Mouse (Mus musculus) heart, adult 18-20 months (tissue): ENCODE measurements at regions not wholly inside any gene's neighbourhood (a gene's known extent, or its start where the extent isn't known, plus 50 kb on each side); places are given as distances from the start of the nearest gene placed in this dataset.
"Not testable (repeated sequence)": the region's sequence is repeated elsewhere in the genome, so short reads cannot be mapped to it uniquely, and the experiment has no call there.

Source experiments
- DNase-seq, 2 experiments: peaks; one replicate each; pipeline ENCODE4 v3.0.0; 2021 to 2022; ENCODE audit warnings: mixed read lengths in 1 of 2

DNA sequence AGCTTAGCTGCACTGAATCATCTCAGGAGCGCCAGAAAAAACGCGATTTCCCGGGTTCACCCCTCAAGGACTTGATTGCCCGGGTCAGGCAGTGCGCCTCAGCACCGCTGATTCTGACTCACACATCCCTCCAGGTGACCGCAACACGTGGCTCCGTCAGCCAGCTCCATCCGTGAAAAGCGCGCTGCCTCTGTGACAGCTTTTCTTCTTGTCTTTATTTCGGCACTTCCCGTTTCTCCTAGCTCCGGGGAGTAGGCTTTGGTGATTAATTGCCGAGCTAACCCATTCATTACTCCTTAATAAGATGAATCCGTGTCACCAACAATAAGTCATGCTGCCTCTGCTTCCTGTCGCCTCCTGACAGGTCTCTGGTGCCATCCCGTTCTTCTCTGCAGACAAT lies 108.6 kb downstream of the Katnal1 start:
- DNase-seq = no peak

DNA sequence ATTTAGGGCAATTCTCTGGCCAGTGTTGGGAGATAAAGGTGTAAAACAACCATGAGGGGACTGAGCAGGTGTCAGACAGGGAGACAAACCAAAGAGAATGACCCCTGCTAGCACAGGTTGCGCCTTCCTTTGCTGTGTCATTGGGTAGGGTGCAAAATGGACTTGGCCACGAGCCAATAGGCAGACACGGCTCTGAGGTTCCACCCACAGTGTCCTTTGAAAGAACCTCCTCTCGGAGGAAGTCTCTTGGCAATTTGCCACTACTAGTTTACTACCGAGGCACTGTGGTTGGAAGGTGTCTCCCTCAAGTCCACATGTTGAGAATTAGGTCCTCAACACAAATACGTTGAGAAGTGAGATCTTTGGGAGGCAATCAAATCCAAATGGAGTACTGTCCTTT lies 109.7 kb downstream of the Katnal1 start:
- DNase-seq = peak in 1 of 2 experiments; percentile 8

DNA sequence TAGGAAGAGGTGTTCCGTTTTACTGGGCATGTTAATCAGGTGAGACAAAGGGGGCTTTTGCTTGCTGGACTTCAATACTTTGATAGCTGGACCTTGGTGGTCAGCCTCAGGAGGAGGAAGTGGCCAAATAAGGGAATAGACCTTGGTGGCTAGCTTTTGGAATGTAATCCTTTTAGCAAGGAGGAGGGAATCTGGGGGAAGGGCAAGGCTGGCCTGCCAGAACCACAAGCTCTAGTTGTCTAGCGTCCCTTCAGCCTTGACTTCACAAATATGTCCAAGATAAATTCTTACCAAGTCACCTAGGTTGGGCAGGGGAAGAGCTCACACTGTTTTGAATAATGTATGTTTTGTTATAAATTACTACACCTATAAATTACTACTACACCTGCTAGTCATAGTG lies 110.4 kb downstream of the Katnal1 start:
- DNase-seq = no peak

DNA sequence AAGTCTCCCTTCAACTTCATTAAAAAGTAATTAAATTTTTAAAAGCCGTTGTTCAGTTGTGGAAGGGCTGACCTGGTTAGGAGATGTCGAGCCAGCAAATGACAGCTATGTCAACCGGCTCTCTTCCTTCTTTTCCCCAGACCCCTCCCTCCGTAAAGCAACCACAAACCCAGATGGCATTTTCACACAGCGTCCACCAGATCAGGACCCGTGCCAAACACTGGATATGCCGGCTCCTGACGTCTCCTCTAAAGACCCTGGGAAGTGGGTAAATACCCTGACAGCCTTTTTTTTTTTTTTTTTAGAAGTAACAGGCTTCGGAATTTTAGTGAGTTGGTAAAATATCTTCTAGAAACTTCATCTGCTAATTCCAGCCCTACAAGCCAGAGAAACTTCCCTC lies 116.3 kb downstream of the Katnal1 start:
- DNase-seq = no peak

DNA sequence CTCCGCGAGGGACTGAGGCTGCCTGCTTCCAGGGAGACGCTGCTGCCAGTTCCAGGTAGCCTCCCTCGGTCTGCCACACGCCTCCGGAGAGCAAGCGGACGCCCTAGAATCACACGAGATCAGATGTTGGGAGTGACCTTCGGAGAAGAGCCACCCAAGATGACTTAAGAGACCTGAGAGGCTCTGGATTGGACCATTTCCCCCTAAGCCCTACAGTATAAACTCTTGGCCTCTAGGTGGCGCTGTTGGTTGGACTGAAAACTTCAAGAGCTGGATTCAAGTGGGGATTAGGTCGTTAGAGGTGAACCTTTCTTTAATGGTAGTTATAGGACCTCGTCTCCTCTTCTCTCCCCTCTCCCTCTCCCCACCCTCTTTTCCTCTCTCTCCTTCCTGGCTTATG lies 117.1 kb downstream of the Katnal1 start:
- DNase-seq = peak; percentile 56 to 86

DNA sequence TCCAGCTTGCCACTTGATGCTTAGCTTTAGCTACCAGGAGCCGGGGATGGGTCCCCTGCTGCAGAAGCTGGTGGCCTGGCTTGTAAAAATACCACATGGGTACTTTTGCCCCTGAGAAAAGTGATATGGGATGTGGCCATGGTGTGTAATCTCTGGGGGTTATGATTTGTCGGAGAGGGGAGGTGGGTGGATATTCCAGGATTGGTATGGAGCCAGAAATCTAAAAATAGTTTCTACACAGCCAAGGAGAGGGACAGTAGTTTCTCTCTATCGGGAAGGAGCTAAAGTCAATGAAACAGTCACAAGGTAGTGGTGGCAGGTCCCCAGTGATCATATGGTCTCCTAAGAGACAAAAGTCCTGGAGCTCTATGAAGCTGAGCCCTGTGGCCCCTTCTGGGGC lies 119.6 kb downstream of the Katnal1 start:
- no peak for DNase-seq

DNA sequence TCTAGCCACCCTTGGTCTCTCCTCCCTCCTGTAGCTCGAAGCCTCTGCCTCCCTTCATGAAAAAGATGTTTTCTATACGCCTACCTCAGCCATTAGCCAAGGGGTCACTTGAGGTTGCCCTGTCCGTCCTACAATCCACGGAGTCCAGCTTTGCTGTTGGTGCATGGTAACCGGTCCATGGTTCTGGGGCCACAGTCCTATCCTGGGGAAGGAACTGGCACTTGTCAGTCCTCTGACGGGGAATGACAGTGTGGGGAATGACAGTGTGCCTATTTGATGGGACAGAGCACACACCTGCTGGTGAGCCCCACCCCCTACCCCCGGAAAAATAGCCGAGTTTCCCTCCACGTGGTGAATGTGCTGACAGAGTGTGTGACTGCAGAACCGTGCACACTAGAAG lies 120.1 kb downstream of the Katnal1 start:
- DNase-seq = no peak

DNA sequence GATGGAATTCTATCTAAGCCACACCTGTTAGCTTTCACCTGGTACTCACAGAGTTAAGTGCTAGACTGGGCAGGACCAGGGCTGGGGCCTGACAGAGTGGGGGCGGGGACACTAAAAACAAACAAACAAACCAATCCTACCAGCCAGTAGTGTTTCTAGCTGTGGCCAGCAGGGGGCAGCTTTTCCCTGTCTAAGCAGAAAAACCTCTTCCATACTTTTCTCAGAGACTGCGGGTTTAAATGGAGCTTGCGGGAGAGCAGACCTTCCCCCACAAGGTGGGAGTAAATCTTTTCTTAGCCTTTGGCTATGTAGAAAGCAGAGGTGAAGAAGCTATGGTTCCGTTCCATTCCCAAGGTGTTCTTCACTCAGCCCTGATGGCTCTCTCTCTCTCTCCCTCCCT lies 120.7 kb downstream of the Katnal1 start:
- peak; percentile 33 to 66 for DNase-seq

DNA sequence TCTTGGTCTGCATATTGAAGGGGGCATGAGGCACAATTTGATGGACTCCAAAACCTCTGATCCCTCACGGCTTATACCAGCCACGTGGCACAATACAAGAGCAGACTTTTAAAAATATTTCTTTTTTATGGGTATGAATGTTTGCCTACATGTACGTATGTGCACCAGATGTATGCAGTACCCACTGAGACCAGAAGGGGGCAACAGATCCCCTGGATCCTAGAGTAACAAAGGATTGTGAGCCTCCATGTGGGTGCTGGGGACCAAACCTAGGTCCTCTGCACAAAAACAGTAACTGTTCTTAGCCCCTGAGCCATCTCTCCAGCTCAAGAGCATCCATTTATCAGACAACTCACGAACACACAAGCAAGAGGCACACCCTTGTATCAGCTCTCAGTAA lies 121.5 kb downstream of the Katnal1 start:
- DNase-seq = no peak

DNA sequence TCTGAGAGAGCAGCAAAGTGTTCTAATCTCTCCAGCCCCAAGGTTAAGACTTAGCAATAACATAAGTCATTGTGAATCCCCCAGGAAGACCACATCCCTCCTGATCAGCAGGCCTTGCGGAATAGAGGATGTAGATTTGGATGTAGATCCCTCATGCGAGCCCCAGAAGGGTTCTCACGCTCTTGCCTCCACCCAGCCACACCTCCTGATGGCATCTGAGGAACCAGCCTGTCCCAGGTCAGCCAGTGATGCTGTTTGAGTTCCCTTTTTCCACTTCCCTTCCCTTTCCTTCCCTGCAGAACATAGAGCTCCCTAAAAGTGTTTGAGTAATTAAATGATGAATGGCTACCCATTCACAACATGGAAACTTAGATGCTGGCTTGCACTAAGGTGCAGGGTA lies 124.1 kb downstream of the Katnal1 start:
- no peak for DNase-seq

DNA sequence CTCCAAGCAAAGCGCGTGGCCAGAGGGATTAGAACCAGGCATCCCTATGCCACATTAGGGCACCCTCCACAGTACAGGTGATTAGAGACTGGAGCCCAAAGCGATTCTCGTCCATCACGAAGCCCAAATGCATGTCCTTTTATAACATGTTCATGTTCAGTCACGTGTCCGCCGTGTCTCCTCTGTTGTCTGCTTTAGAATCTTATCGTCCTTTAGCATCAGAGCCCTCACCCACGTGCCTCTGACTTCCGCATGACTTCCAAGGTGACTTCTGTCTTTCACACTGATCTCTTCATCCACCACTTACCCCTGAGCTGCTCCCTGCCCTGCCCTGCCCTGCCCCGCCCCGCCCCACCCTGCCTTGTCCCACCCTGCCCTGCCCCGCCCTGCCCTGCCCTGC lies 125.3 kb downstream of the Katnal1 start:
- DNase-seq = no peak

DNA sequence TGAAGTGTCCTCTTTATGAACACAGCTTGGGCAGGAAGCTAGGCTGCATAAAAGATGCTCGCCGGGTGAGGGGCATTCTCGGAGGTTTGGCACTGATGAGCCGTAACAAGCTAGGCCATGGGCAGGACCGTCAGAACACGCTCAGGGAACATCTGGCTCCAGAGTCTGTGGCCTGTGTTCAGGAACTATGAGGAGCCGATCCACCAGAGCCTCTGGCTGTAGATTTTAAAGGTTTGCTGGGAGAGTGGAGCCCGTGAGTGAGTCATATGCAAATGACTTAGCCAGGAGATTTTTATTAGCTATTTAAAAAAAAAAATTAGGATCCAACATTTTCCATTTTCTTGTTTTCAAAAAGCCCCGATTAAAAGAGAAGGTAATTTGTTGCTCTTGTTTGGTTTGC lies 126.4 kb downstream of the Katnal1 start:
- DNase-seq = no peak

DNA sequence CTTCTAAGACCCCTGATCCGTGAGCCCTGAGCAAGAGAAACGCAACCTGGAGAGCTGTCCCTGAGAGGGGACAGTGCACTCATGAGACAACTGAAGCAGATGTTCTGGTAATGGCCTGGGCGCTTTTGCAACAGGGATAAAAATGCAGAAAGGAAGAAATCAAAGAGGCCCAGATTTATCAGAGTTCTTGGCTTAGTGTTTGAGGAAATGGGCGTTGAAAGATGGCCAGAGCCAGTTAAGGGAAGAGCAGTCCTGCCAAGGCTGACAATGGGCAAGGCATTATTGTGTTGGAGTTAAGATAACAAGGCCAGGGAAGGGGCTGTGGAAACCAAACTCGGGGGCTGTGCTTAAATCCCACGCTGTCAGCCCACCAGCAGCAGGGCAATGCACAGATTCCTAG lies 130.6 kb downstream of the Katnal1 start:
- no peak for DNase-seq

DNA sequence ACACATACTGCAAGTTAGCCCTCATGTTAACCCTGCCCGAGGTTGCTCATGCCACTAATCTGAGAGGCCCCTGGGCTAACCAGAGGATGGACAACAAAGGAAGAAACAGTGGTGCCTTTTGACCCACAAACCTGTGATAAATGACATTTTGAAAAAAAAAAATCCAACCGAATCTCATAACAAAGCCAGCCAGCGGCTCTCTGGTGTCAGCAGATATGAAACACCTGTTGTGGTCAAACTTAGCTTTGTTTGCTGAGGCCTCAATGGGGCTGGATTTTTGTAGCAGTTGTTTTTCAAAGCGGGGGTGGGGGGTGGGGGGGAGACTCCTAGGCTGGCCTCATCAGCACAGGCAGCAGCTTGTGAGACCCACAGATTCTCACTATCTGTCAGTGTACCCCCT lies 133.0 kb downstream of the Katnal1 start:
- no peak for DNase-seq

DNA sequence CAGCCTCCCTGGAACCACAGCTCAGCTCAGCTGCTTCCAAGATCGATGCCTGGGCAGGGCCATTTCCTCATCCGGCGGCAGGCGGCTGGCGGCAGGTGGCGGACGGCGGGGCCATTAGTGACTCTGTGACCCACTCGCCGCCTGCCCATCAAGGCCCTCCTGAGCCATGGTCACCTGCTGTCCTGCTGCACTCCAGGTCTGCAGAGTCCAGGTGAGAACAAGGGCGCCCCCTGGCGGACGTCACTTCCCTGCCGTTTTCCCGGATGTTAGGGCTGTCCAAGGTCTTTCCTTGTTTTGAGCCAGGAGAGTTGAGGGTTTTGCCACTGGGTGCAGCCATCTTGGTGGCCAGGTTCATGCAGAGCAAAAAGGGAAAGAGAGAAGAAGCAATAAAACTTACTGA lies 134.7 kb downstream of the Katnal1 start:
- DNase-seq = peak; percentile 42 to 78

DNA sequence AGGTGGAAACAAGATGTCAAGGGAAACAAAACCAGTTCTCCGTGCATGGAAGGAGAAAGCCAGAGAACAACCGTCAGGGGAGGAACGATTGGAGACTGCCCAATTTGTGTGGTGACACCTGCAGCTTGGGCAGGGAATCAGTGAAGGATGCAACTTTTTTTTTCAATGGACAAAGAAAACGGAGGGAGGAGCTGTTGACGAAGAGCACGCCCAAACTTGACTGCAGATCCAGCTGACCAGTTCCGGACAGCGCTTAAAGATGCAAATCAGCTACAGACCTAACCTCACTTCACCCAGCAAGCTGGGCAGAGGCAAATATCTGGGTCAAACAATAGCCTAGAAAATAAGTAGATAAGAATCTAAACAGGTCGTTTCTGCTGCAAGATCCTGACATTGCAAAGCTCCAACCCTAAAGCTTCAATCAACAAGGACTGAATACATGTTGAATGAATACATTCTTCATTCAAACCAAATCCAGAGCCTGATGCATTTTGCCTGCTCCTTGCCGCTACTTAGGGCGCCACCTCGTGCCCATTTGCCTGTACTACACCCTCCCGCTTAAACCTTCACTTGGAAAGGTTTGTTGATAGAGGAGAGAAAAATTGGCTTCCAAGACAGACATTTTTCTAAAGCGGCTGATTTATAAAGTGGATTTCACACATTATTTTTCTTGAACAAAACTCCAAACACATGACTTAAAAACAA lies 136.2 kb downstream of the Katnal1 start:
- peak; percentile 70 to 93 for DNase-seq

DNA sequence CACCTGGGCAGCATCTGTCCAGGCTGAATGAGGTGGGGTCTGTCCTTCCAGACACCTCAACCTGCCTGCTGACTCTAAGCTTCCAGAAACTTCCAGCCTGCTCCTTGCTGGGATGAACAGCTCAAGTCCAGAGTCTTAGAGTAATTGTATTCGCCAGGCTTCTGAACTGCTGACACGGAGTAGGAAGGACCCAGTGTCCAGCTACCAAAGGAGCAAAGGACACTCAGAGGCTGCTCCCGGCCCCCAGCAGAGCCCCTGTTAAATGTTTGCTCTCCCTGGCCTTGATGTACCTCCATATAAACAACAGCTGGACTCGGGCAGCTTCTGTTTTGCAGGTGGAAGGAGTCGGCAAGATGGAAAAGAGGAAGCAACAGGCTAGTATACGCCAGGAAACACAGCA lies 137.5 kb downstream of the Katnal1 start:
- DNase-seq = no peak

DNA sequence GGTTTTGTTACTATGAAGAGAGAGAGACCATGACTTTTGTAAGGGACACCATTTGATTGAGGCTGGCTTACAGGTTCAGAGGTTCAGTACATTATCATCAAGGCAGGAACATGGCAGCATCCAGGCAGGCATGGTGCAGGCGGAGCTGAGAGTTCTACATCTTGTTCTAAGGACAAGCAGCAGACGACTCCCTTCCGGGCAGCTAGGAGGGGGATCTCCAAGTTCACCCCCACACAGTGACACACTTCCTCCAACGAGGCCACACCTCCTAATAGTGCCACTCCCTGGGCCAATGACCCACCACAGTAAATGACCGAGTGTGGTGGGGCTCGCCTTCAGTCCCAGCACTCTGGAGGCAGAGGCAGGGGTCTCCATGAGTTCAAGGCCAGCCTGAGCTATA lies 138.8 kb downstream of the Katnal1 start:
- not testable (repeated sequence) for DNase-seq

DNA sequence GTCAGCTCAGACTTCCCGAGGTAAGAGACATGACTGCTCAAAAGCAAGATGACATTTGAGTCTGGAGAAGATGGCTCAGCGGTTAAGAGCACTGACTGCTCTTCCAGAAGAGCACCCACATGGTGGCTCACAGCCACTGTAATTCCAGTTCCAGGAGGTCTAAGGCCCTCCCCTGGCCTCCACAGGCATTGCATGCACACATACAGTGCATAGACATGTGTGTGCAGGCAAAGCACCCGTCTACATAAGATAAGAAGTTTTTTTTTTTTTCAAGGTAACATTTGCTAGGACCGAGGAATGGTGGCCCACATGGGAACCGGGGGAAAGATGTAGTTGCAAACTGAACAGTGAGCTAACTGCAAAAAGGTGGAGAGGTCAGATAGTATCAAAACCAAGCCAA lies 139.3 kb downstream of the Katnal1 start:
- no peak for DNase-seq

DNA sequence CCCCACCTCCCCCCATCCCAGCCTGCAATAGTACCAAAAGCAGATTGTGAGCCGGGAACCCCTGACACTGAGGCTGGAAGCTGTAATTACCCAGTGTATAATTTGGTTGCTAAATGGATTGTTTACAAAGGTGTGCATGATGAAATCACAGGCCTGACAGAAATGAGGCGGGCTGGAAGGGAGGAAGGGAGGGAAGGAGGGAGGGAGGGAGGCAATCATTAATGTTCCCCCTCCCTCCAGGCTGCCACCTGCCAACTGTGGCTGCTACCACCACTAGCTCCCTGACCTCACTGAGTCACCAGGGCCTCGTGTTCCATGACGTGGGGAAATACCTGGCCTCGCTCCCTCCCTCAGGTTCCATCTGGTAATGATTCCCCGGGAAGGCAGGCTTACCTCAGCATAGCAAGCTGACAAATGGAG lies 140.0 kb downstream of the Katnal1 start:
- no peak for DNase-seq

DNA sequence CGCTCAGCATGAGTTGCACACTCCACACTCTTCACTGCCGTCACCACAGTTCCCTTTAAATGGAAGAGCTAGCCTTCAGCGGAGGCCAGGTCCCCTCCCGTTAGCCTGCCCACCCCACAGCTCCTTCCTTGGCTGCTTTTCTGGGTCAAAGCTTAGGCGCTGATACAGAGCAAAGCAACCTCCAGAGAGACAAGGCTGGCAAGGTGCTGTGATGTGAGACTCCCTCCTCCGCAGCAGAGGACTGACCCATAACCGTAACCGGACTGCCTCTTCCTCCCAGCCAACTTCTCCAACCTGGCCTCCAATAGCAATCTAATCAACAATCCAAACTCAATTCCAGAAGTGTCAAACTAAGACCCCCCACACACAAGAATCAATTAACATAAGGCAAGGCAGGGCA lies 140.4 kb downstream of the Katnal1 start:
- no peak for DNase-seq

DNA sequence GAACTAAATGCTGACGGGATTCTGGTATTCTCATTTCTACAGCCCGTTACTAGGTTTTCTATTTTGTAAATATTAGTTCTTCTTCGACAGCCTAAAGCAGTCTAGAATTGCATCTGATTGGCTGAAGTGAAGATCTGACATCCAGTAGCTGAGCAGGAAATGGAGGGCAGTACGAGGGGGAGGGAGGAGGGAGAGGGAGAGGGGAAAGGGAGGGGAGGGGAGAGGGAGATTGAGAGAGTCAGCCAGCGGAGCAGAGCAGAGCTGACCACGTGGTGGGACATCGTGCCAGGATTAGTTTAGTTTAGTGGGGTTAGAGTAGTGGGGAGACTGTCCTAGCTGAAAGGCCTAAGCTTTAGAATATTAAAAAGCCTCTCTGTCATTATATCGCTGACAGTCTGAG lies 141.8 kb downstream of the Katnal1 start:
- no peak for DNase-seq

DNA sequence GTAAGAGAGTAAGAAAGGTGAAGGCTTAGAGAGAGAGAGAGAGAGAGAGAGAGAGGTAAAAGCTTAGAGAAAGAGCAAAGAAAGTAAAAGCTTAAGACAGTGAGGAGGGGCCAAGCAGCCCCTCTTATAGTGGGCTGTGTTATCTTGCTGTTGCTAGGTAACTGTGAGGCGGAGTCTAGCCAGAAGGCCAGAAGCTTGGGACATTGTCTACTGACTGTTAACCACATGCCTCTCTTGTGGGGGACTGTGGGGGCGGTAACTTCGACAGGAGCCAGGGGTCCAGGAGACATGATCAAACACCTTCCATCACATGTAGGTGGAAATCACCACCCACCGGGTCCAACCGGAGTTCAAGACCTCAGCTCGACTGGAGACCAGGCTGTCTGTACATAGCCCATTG lies 148.0 kb downstream of the Katnal1 start:
- not testable (repeated sequence) for DNase-seq

DNA sequence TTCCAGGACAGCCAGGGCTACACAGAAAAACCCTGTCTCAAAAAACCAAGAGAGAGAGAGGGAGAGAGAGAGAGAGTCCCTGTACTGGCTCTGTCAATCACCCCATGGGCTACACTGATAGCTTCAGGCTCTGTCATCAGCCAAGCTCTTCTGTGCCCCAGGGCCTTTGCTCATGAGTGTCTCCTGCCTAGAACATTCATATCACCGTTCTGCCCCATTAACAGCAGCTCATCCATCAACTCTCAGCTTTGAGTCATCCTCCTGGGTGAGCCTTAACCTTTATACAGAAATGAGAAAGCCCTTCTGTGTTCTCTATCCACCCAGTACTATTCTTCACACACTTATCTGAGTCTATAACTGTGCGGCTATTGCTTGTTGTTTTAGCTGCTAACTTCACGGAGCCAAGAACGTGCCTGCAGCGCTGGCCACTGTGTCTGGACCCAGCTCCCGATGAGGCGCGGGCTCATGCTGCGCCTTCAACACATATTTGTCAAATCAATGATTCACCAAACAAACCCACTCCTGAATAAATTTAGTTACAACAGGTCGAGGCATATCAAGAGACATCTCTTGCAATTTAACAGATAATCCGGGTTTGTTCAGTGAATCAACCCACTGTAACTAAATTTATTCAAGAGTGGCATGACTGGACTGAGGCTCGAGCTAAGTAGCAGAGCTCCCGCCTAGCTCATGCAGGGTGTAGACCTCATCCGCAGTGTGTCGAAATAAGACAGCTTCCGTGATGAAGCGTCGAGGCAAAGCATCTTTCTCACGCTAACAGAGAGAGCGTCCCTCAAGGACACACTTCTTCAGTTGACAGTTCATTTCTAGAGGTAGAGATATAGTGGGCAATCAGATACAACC lies 152.1 kb downstream of the Katnal1 start:
- DNase-seq = no peak
